Mouse (Mus musculus) kidney, adult 11 months (tissue): ENCODE data around the gene Ednrb.
"Not testable (repeated sequence)": the region's sequence is repeated elsewhere in the genome, so short reads cannot be mapped to it uniquely, and the experiment has no call there.

Source experiments
- DNase-seq: peaks from one replicate; pipeline ENCODE4 v3.0.0; 2022

Gene Ednrb

GRCm38 (mm10) chr14:103816637-103817308 lies 27.4 kb downstream of the Ednrb start:
- peak; percentile 69 for DNase-seq

- DNase-seq, result peak; percentile 64
Measured at GRCm38 (mm10) chr14:103815542-103815941, 28.7 kb downstream of the Ednrb start.

GRCm38 (mm10) chr14:103814015-103814691 lies 30.0 kb downstream of the Ednrb start:
- no peak for DNase-seq

- no peak for DNase-seq
Measured at GRCm38 (mm10) chr14:103813246-103813645, 31.0 kb downstream of the Ednrb start.

GRCm38 (mm10) chr14:103811291-103811690 lies 32.9 kb downstream of the Ednrb start:
- DNase-seq, result no peak

GRCm38 (mm10) chr14:103803907-103804659 lies 40.1 kb downstream of the Ednrb start:
- no peak for DNase-seq

GRCm38 (mm10) chr14:103797123-103797522 lies 47.1 kb downstream of the Ednrb start:
- DNase-seq, result no peak

GRCm38 (mm10) chr14:103795591-103795990 lies 48.6 kb downstream of the Ednrb start:
- DNase-seq, result no peak

- no peak for DNase-seq
Measured at GRCm38 (mm10) chr14:103793409-103793808, 50.8 kb downstream of the Ednrb start.

GRCm38 (mm10) chr14:103792726-103793125 lies 51.5 kb downstream of the Ednrb start:
- no peak for DNase-seq

- no peak for DNase-seq
Measured at GRCm38 (mm10) chr14:103787547-103787946, 56.7 kb downstream of the Ednrb start.

GRCm38 (mm10) chr14:103785096-103785965 lies 58.9 kb downstream of the Ednrb start:
- no peak for DNase-seq

- DNase-seq, result not testable (repeated sequence)
Measured at GRCm38 (mm10) chr14:103780336-103780735, 63.9 kb downstream of the Ednrb start.

- DNase-seq, result no peak
Measured at GRCm38 (mm10) chr14:103779276-103779675, 64.9 kb downstream of the Ednrb start.

GRCm38 (mm10) chr14:103778533-103779151 lies 65.6 kb downstream of the Ednrb start:
- DNase-seq, result peak; percentile 14

- DNase-seq, result no peak
Measured at GRCm38 (mm10) chr14:103778009-103778431, 66.2 kb downstream of the Ednrb start.

GRCm38 (mm10) chr14:103777386-103777785 lies 66.8 kb downstream of the Ednrb start:
- DNase-seq, result no peak

GRCm38 (mm10) chr14:103769319-103770245 lies 74.6 kb downstream of the Ednrb start:
- no peak for DNase-seq

GRCm38 (mm10) chr14:103767488-103767887 lies 76.7 kb downstream of the Ednrb start:
- DNase-seq, result no peak
